Mouse (Mus musculus) colon, adult 2 months (tissue): ENCODE measurements around the gene Gm9195. TPM values are rescaled to one million over a fixed set of nuclear protein-coding genes. Genes with fewer than 3 reads are reported as not detected.

ENCODE experiments used
- polyA plus RNA-seq: library from polyadenylated mRNA; depleted of rRNA; stranded (reverse); fragments of >200 nt; gene quantifications from 2 replicates; pipeline ENCODE4 v1.2.3, GENCODE M21; 2012; rRNA removed

The Gm9195 gene
- 0.01 TPM in 1 of 2 replicates, not detected in the other for polyA plus RNA-seq

GRCm38 (mm10) chr14:72491738-72492137 is at the start of gene Gm9195:
Gm9195 (minus strand) TSS chr14:72491838.

Other genes starting within 250 kb of the Gm9195 start
- 36.5 and 49.3 TPM in 2 replicates for gene Fndc3a, start 218.2 kb upstream of the Gm9195 start, polyA plus RNA-seq